Mouse (Mus musculus): Measurements from ENCODE around the gene Gas6.

The Gas6 gene

DNA sequence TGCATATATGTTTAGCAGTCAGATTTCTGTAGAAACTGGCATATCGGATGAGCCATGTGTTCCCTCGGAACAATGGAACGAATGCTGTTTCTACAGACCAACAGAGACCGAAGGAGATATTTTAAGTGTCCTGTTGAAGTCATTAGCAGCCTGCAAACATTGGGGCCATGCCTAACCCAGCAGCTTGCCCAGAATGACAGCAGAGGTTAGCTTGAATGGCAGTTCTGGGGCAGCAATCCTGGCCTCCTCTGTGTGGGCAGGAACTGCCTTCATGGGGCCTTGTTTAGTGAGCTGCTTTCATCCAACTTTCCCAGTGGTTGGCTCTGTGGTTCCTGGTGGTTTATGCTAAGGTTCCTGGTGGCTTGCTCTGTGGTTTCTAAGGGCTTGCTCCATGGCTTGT is 34.9 kb downstream of the Gas6 start:
- no peak for DNase-seq

GRCm38 (mm10) chr8:13455295-13455694 is 39.0 kb downstream of the Gas6 start:
- DNase-seq: no peak

DNA sequence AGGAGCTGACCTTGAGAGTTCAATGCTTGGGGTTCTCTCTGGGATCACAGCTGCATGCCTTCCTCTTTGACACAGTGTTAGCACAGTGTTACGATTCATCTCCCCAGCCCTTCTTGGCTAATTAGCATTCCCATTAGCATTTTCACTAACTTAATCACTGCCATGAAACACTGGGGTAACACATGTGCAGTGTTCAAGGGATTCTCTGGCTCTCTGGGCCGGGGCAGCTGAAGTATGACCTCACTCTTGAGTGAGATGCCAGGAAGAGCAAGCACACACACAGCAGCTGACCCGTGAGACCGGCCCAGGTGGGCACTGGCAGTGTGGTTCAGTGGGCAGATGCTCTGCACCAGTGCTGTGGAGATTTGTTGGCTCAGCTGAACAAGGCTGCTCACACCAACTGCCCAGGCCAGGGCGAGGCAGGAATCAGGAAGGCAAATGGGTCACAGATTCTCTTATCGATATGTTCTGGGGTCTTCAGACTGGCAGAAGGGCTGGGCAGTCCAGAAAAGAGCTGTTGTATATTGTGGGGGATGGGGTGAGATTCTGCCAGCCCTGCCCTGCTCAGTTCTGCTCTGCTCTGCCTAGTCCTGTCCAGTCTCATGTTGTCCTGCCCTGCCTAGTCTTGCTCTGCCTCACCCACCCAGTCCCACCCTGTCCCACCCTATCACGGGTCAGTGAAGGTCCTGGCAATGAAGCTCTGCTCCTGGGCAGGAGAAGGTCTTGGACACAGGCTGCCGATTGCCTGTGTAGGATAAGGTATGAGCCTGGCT is 39.8 kb downstream of the Gas6 start:
- no peak for DNase-seq

DNA sequence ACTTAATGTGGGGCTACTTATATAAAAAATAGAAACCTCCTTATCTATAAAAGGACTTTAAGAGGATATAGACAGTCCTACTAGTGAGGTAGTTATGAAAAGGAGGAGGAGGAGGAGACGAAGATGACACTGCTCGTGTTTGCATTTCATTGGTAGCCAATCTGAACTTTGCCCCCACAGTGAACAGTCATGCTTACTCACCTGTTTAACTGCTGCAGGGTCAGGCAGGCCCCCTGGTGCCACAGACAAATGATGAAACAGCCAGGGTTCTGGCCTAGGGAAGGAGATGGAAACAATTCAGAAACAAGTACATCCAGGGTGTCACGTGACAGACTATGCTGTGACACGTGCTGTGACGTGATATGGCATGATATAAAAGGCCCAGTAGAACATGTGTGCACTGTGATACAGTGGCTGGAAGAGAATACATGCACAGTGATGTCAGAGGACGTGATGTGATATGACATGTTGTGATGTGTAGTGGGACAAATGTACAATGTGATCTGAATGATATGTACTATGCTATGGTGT is 42.5 kb downstream of the Gas6 start:
- no peak for DNase-seq

GRCm38 (mm10) chr8:13448145-13448544 is 46.1 kb downstream of the Gas6 start:
- no peak for DNase-seq

DNA sequence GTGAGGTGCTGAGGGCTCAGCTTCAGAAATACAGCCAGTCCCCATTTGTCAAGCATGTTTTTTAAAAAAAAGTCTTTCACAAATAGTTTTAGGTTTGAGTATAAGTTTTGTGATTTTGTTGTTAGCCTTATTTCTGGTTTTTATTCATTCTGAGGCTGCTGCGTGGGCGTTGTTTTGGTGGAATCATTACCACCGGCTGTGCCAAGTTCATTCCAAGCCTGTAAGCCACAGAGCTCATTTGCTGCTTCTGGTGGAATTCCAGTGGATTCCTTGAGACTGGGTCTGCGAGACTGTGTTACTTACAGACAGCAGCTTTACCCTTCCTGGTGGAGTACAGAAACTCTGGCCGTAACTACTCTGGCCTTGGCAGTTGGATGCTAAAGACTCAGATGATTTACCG is 47.8 kb downstream of the Gas6 start:
- DNase-seq: no peak

- no peak for DNase-seq
Measured at GRCm38 (mm10) chr8:13442152-13442551, 52.1 kb downstream of the Gas6 start.

- no peak for DNase-seq
Measured at GRCm38 (mm10) chr8:13437531-13437930, 56.8 kb downstream of the Gas6 start.

- DNase-seq: no peak
Measured at GRCm38 (mm10) chr8:13436052-13436451, 58.2 kb downstream of the Gas6 start.

GRCm38 (mm10) chr8:13434889-13435288 is 59.4 kb downstream of the Gas6 start, which contains the start of gene Tmem255b:
Tmem255b (plus strand) TSS chr8:13435189.
- DNase-seq: no peak

DNA sequence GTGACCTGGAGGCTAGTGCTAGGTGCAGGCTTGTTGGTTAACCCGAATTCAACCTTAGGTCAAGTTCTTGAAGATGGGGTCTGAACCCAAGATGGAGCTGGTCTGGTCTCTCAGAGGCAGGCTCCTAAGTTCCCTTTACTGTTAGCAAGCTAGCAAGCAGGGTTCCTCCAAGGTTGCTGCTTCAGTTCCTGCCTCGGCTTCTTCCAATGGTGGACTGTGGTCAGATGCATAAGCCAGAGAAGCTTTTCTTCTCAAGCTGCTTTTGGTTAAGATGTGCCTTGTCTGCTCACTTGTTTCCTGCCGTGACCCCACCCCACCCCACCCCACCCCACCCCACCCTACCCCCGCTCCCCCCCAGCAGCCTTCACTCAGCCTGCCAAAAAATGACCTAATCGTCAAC is 61.2 kb downstream of the Gas6 start:
- DNase-seq: no peak

GRCm38 (mm10) chr8:13430866-13431265 is 63.4 kb downstream of the Gas6 start:
- no peak for DNase-seq

GRCm38 (mm10) chr8:13430412-13430811 is 63.9 kb downstream of the Gas6 start:
- no peak for DNase-seq

GRCm38 (mm10) chr8:13428156-13428555 is 66.1 kb downstream of the Gas6 start:
- DNase-seq: no peak

- DNase-seq: no peak
Measured at GRCm38 (mm10) chr8:13427351-13427750, 66.9 kb downstream of the Gas6 start.

DNA sequence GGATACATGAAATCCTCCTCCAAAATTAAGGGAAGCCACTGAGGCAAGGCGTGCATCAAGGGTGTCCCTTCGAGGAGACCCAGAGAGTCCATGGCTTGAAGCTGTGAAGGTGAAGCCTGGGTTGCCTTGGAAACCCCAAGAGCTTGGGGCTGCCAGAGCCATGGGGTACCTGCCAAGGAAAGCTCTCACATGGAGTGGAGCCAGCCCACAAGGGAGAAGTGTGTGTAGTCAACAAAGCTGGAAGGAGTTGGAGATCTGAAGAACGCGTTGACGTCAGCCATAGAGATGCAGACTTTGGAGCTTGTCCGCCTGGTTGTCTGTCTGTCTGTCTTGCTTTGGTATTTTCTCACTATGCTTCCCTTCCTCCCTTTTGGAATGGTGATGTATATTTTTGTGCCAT is 73.3 kb downstream of the Gas6 start:
- DNase-seq: no peak

GRCm38 (mm10) chr8:13419111-13419639 is 75.1 kb downstream of the Gas6 start:
- no peak for DNase-seq

- DNase-seq: no peak
Measured at GRCm38 (mm10) chr8:13415879-13416278, 78.4 kb downstream of the Gas6 start.

Data from cerebellum, adult 11-12 months (tissue).